Mouse (Mus musculus) G1E (cell line): ENCODE measurements at regions not wholly inside any gene's neighbourhood (a gene's known extent, or its start where the extent isn't known, plus 50 kb on each side); places are given as distances from the start of the nearest gene placed in this dataset.

ENCODE experiments used
- ATAC-seq: 2 replicates; pipeline ENCODE4 v1.8.0; 2016; ENCODE audit warnings: mild to moderate bottlenecking; ENCODE audit not compliant: insufficient number of reproducible peaks, poor library complexity, low FRiP score, severe bottlenecking; ENCODE audit errors: extremely low read depth
- DNase-seq: peaks from one replicate; pipeline ENCODE4 v3.0.0; 2012; ENCODE audit warnings: low spot score
- H3K27me3 ChIP-seq: 2 replicates; pipeline ENCODE4 v1.6.1; 2012; ENCODE audit warnings: mild to moderate bottlenecking, low read length, inconsistent platforms; ENCODE audit not compliant: insufficient read depth
- H3K36me3 ChIP-seq: replicated peaks from 2 replicates; pipeline ENCODE3; 2012; ENCODE audit warnings: mild to moderate bottlenecking, inconsistent platforms
- H3K4me1 ChIP-seq: 2 replicates; pipeline ENCODE4 v1.6.1; 2012; ENCODE audit warnings: low read depth, low read length, inconsistent platforms, mixed read lengths; ENCODE audit not compliant: insufficient read depth
- H3K4me3 ChIP-seq: 2 replicates; pipeline ENCODE4 v1.5.1; 2012; ENCODE audit warnings: low read depth, mild to moderate bottlenecking, inconsistent platforms, low read length, moderate library complexity, mixed read lengths
- H3K9me3 ChIP-seq: replicated peaks from 2 replicates; pipeline ENCODE4 v1.6.1; 2012; ENCODE audit warnings: inconsistent platforms
- CTCF ChIP-seq: IDR thresholded peaks from 2 replicates; pipeline ENCODE4 v1.5.1; 2012; ENCODE audit warnings: low read depth, low read length, inconsistent platforms, mixed read lengths
- GATA1 ChIP-seq: IDR thresholded peaks from 2 replicates; pipeline ENCODE4 v1.6.1; 2012; ENCODE audit warnings: borderline replicate concordance, low read length, inconsistent platforms, mixed read lengths
- GATA2 ChIP-seq: IDR thresholded peaks from 2 replicates; pipeline ENCODE4 v1.6.1; 2012; ENCODE audit warnings: low read depth, low read length, inconsistent platforms, borderline replicate concordance
- POLR2AphosphoS5 ChIP-seq: IDR thresholded peaks from 2 replicates; pipeline ENCODE4 v1.6.1; 2012; ENCODE audit warnings: low read depth, low read length, inconsistent platforms; ENCODE audit not compliant: insufficient replicate concordance
- TAL1 ChIP-seq: conservative IDR thresholded peaks from 2 replicates; pipeline ENCODE4 v1.6.1; 2012; ENCODE audit warnings: low read depth, low read length, inconsistent platforms, mixed read lengths

DNA sequence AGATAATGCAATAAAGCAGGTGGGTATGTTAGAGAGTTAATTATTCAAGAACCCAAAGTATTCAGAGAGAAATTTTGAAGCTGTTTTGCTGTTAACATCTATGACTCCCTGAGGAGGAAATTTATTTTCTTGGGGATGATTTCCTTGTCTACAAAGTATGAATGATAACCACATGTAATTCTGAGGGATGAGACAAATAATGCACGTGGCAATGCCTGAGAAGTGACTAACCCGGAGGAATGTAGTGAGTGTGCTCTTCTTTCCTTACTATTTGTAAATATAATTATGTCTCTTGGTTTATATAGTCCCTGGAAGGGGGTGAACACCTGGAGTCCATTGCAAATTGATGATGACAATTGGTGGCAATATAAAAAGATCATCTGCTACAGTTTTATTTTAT is 981.1 kb downstream of the Slc22a22 start:
- TF ChIP-seq TAL1, result no peak
- Histone ChIP-seq H3K4me1 (no peaks in the 10 kb centered on the region), H3K4me3 (no peak overlapping the region), H3K27me3 (no peaks in the 10 kb centered on the region), H3K36me3 (no peaks in the 10 kb centered on the region), H3K9me3 (no peaks in the 10 kb centered on the region)
- ATAC-seq, result no peak
- DNase-seq, result no peak

DNA sequence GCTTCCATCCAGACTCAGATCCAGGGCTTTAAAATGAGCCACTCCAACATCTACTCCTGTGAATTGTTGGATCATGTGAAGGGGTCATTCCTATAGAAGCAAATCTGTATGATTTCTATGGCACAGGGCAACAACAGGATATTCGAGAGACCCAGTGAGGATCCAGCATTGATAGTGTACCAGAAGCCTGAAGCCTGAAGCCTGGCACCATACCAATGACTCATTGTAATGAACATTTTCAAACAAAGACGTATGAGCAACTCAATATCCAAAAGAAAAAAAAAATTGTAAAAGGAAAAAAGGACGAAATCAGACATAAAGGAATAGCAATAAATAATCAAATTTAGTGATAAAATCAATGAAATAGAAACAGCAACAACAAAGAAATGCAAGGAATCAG is 991.5 kb downstream of the Slc22a22 start:
- TF ChIP-seq TAL1, result no peak
- no peak for TF ChIP-seq CTCF
- no peak for TF ChIP-seq GATA1
- TF ChIP-seq POLR2AphosphoS5, result no peak
- TF ChIP-seq GATA2, result no peak
- ATAC-seq (no peak), DNase-seq (no peak)
- no peaks in the 10 kb centered on the region for H3K9me3 ChIP-seq
- H3K4me3 ChIP-seq, result no peak overlapping the region
- H3K4me1 ChIP-seq, result no peaks in the 10 kb centered on the region
- no peaks in the 10 kb centered on the region for H3K27me3 ChIP-seq
- H3K36me3 ChIP-seq, result no peaks in the 10 kb centered on the region

DNA sequence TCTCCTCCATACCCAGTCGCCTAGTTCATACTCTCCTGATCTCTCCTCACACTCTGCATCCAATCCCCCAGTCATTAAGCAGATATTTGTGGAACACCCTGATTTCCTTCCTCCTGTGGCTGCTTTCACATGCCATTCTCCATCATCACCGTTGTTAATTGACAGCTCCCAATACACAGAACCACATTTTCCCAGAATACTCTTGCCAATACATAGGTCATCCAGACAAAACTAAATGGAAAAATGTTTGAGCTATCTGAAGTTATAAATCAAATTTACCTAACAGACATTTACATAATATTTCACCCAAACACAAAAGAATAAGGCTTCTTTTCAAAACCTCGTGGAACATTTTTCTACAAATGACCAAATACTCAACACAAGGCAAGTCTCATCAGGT is 992.7 kb downstream of the Slc22a22 start:
- TF ChIP-seq CTCF, result no peak
- TF ChIP-seq TAL1, result no peak
- TF ChIP-seq GATA1, result no peak
- no peak for TF ChIP-seq POLR2AphosphoS5
- TF ChIP-seq GATA2, result no peak
- Histone ChIP-seq H3K36me3 (no peaks in the 10 kb centered on the region), H3K27me3 (no peaks in the 10 kb centered on the region), H3K4me3 (no peak overlapping the region), H3K9me3 (no peaks in the 10 kb centered on the region), H3K4me1 (no peaks in the 10 kb centered on the region)
- ATAC-seq (no peak), DNase-seq (no peak)

DNA sequence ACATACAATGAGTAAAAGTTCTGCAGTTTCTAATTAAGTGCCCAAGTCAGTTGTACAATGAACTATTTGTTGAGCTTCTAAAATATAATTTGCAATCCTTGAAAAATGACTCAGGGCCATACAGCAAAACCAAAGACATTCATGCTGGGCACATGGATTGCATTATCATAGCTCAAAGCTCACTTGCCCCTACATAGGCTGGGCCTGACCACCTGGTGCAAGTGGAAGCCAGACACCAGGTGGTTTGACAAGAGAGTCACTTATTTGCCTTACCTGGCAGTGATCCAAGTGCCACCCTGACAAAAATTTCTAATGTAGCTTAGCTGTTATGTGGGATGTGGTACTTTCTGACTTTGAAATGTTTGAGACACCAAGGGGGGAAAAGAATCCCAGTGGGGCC is 997.7 kb downstream of the Slc22a22 start:
- H3K36me3 ChIP-seq, result no peaks in the 10 kb centered on the region
- H3K9me3 ChIP-seq, result no peaks in the 10 kb centered on the region
- no peak overlapping the region for H3K4me3 ChIP-seq
- TF ChIP-seq GATA2 (no peak), GATA1 (no peak), TAL1 (no peak), CTCF (no peak), POLR2AphosphoS5 (no peak)
- ATAC-seq (no peak), DNase-seq (no peak)
- H3K27me3 ChIP-seq, result no peaks in the 10 kb centered on the region
- H3K4me1 ChIP-seq, result no peaks in the 10 kb centered on the region

DNA sequence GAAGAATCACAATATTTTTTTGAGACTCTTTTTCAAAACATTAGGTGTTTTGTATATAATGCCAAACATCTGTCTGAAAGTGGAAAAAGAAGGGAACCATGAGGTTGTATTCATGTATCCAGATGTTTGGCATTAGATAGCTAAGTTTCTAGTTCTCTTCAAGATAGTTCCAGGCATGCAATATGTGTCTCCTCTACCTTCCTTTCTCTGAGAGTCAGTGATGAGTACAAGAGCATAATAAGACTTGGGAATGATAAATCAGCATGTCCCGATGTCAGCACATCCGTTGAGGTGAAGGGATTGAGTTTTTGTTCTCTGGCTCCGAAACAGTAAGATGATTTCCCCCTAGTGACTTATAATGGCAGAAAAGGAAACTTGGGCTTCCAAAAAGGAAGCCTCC is 998.4 kb downstream of the Slc22a22 start:
- no peaks in the 10 kb centered on the region for H3K27me3 ChIP-seq
- no peaks in the 10 kb centered on the region for H3K36me3 ChIP-seq
- no peak for DNase-seq
- no peaks in the 10 kb centered on the region for H3K4me1 ChIP-seq
- TF ChIP-seq GATA2 (no peak), GATA1 (no peak), TAL1 (no peak), POLR2AphosphoS5 (no peak), CTCF (no peak)
- H3K4me3 ChIP-seq, result no peak overlapping the region
- H3K9me3 ChIP-seq, result no peaks in the 10 kb centered on the region
- no peak for ATAC-seq

DNA sequence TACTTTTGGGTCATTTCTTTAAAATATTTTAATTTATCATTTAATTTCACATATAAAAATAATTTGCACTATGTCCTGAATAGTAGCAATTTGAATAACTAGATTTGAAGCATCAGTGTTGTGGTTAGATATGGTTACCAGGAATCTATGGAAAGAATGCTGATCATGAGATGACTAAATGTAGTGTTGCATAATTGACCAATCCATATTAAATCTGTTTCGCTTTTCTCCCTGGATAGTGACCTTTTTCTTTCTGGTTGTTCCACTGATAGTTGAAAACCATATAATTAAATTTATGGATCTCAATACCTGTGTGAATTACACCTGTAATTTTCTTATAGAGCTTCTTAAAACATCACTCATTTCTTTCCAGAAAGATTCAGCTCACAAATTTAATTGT is 1003.7 kb downstream of the Slc22a22 start:
- Histone ChIP-seq H3K36me3 (no peaks in the 10 kb centered on the region), H3K9me3 (no peaks in the 10 kb centered on the region), H3K4me3 (no peak overlapping the region), H3K4me1 (no peaks in the 10 kb centered on the region), H3K27me3 (no peaks in the 10 kb centered on the region)
- TF ChIP-seq GATA2, result no peak
- no peak for TF ChIP-seq TAL1
- no peak for TF ChIP-seq CTCF
- TF ChIP-seq GATA1, result no peak
- no peak for TF ChIP-seq POLR2AphosphoS5
- ATAC-seq, result no peak
- DNase-seq, result no peak

DNA sequence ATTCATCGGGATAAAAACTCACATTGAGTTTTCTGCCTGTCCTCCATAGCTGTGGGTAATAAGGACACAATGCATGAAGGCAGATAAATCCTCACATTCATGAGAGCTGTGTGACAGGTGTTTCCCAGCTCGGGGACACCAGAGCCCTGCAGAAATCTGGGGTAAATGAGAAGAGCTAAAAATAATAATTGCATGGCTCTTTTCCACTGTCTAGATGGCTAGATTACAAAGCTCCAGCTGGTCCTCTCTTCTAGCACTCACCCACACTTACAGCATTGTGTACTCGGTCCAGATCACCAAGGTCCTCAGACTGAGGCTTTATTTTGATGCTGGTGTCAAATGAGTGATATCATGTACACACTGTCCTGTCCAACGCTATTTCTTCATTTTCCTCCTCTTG is 1025.5 kb downstream of the Slc22a22 start:
- no peaks in the 10 kb centered on the region for H3K4me1 ChIP-seq
- no peak overlapping the region for H3K4me3 ChIP-seq
- DNase-seq, result no peak
- H3K27me3 ChIP-seq, result no peaks in the 10 kb centered on the region
- no peak for ATAC-seq
- TF ChIP-seq GATA2 (no peak), POLR2AphosphoS5 (no peak), CTCF (no peak), GATA1 (no peak), TAL1 (no peak)
- no peaks in the 10 kb centered on the region for H3K36me3 ChIP-seq
- no peaks in the 10 kb centered on the region for H3K9me3 ChIP-seq
